Mouse (Mus musculus) embryonic facial prominence, embryonic 12.5 days (tissue): ENCODE data around the gene Lrrc23. TPM values are rescaled to one million over a fixed set of nuclear protein-coding genes. Genes with fewer than 3 reads are reported as not detected.
"Not testable (repeated sequence)": the region's sequence is repeated elsewhere in the genome, so short reads cannot be mapped to it uniquely, and the experiment has no call there.

Experiments used
- ATAC-seq: fragments of 200-750 bp; cut with Nextera tagmentation; 2 replicates; pipeline ENCODE4 v1.8.0; 2017; ENCODE audit not compliant: insufficient number of reproducible peaks, insufficient read depth, low FRiP score, low TSS enrichment
- H3K27ac ChIP-seq: fragments of 300-500 bp; sonication (generic); 2 replicates; pipeline ENCODE4 v1.5.1; 2016; ENCODE audit warnings: mild to moderate bottlenecking
- H3K27me3 ChIP-seq: fragments of 300-500 bp; sonication (generic); 2 replicates; pipeline ENCODE4 v1.6.1; 2016; ENCODE audit warnings: mild to moderate bottlenecking, moderate library complexity
- H3K36me3 ChIP-seq: fragments of 300-500 bp; sonication (generic); 2 replicates; pipeline ENCODE4 v1.6.1; 2016; ENCODE audit warnings: mild to moderate bottlenecking
- H3K4me1 ChIP-seq: fragments of 300-500 bp; sonication (generic); 2 replicates; pipeline ENCODE4 v1.6.1; 2016
- H3K4me2 ChIP-seq: fragments of 300-500 bp; sonication (generic); replicated peaks from 2 replicates; pipeline ENCODE4 v1.6.1; 2016; ENCODE audit warnings: mild to moderate bottlenecking, moderate library complexity
- H3K4me3 ChIP-seq: fragments of 300-500 bp; sonication (generic); 2 replicates; pipeline ENCODE4 v1.5.1; 2016; ENCODE audit warnings: mild to moderate bottlenecking
- H3K9ac ChIP-seq: fragments of 300-500 bp; sonication (generic); 2 replicates; pipeline ENCODE4 v1.6.1; 2016; ENCODE audit warnings: mild to moderate bottlenecking, moderate library complexity
- H3K9me3 ChIP-seq: fragments of 300-500 bp; sonication (generic); 2 replicates; pipeline ENCODE4 v1.6.1; 2016; ENCODE audit warnings: mild to moderate bottlenecking, moderate library complexity
- WGBS: fragments of 180-500 bp; shearing (Covaris S2); methylation state at CpG from one replicate; pipeline ENCODE4 v1.1.7; 2016; 5-methylcytosine and 5-hydroxymethylcytosine counted together
- polyA plus RNA-seq: library from polyadenylated mRNA; unstranded; fragments of >200 nt; fragmentation: Nextera tagmentation; extraction: Ambion mirVana; gene quantifications from 2 replicates; pipeline ENCODE4 v1.2.1, GENCODE M21; 2016

Gene Lrrc23
- polyA plus RNA-seq, 1 experiment from 2014 or later, result 0.59 TPM

- peak overlapping the region; percentile 89 for H3K27ac ChIP-seq
- peaks cover 20% of the 10 kb centered on the region for H3K4me1 ChIP-seq
- no peaks in the 10 kb centered on the region for H3K9me3 ChIP-seq
- peak overlapping the region; percentile 44 for H3K4me3 ChIP-seq
- peaks cover 13% of the 10 kb centered on the region for H3K36me3 ChIP-seq
- no peak overlapping the region for H3K9ac ChIP-seq
- WGBS, result 76% methylated on average over 7 of the region's 7 CpGs
- ATAC-seq, result no peak
- no peaks in the 10 kb centered on the region for H3K27me3 ChIP-seq
- H3K4me2 ChIP-seq, result peak overlapping the region; percentile 74
Observed at GRCm38 (mm10) chr6:124806446-124807140, 27.1 kb upstream of the Lrrc23 start.

DNA sequence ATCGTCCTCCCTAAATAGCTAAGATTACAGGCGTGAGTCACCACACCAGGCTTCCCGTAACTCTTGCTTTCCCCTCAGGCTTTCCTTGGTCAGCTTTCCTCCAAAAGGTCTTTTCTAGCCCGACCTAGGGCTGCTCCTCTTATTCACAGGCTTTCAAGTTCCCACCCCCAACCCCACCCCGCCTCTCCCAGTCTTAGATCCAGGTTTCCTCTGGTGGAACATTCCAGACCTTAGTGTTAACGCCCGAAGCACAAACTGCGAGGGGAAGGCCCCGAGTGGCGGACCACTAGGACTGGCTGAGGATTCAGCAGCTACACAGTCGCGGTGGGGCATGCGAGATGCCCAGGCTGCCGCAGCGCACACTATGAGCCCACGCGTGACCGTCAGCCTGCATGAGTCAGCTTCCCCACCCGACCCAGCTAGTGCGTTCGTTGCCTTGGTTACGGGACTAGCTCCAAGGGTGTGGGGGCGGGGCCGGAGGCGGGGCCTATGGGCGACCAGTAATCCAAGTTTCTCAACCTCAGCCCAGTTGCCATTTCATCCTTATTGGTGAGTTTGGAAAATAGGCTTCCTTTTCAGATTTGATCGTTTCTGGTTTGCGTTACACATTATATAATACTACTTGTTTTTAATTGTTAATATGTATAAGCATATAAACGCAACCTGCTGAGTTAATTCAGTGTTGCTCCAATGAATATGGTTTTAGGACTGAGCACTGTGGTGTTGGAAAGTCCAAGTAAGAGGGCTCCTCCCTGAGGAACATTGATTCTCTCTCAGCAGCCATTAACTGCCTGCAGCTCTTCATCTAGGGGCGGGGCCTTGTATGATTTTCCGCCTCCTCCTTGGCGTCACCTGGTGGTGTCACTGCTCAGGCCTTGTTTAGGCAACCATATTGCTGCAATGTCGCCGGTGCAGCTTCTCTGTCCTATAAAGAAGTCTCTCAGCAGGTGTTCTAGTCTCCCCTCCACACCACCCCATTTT is 26.1 kb upstream of the Lrrc23 start:
- Histone ChIP-seq H3K4me1 (peaks cover 20% of the 10 kb centered on the region), H3K4me2 (peak overlapping the region; percentile 74), H3K27ac (peak overlapping the region; percentile 89), H3K36me3 (peaks cover 6% of the 10 kb centered on the region), H3K4me3 (peak overlapping the region; percentile 44), H3K9me3 (no peaks in the 10 kb centered on the region), H3K9ac (peak overlapping the region; percentile 50), H3K27me3 (no peaks in the 10 kb centered on the region)
- ATAC-seq, result peak; percentile 67
- WGBS, result 1% methylated on average over 34 of the region's 34 CpGs

GRCm38 (mm10) chr6:124804341-124804740 is 24.8 kb upstream of the Lrrc23 start:
- ATAC-seq, result no peak
- no peak overlapping the region for H3K4me3 ChIP-seq
- peaks cover 9% of the 10 kb centered on the region; the same call in 1 of the 2 replicates for H3K4me1 ChIP-seq
- H3K9me3 ChIP-seq, result no peaks in the 10 kb centered on the region
- H3K9ac ChIP-seq, result no peak overlapping the region
- H3K4me2 ChIP-seq, result no peak overlapping the region
- 86% methylated on average over 3 of the region's 3 CpGs for WGBS
- no peaks in the 10 kb centered on the region for H3K36me3 ChIP-seq
- H3K27me3 ChIP-seq, result no peaks in the 10 kb centered on the region
- no peak overlapping the region for H3K27ac ChIP-seq

- not testable (repeated sequence) for H3K4me1 ChIP-seq, H3K4me3 ChIP-seq, H3K9me3 ChIP-seq, H3K36me3 ChIP-seq, ATAC-seq, H3K27me3 ChIP-seq, H3K27ac ChIP-seq, H3K9ac ChIP-seq, H3K4me2 ChIP-seq
- WGBS, result 92% methylated on average over 4 of the region's 4 CpGs
Observed at GRCm38 (mm10) chr6:124803691-124804090, 24.2 kb upstream of the Lrrc23 start.

GRCm38 (mm10) chr6:124803061-124803460 is 23.5 kb upstream of the Lrrc23 start:
- Histone ChIP-seq H3K9ac (no peak overlapping the region), H3K4me1 (peaks cover 9% of the 10 kb centered on the region; the same call in 1 of the 2 replicates), H3K9me3 (no peaks in the 10 kb centered on the region), H3K36me3 (no peaks in the 10 kb centered on the region), H3K4me2 (no peak overlapping the region), H3K27ac (no peak overlapping the region), H3K4me3 (no peak overlapping the region), H3K27me3 (no peaks in the 10 kb centered on the region)
- WGBS, result 78% methylated on average over 3 of the region's 3 CpGs
- no peak for ATAC-seq

GRCm38 (mm10) chr6:124802400-124802799 is 22.9 kb upstream of the Lrrc23 start:
- H3K36me3 ChIP-seq, H3K4me1 ChIP-seq, H3K27me3 ChIP-seq, H3K27ac ChIP-seq, ATAC-seq, H3K9ac ChIP-seq, H3K9me3 ChIP-seq: not testable (repeated sequence)
- H3K4me3 ChIP-seq, result peak overlapping the region; percentile 4; the same call in 1 of the 2 replicates
- peak overlapping the region; percentile 39 for H3K4me2 ChIP-seq
- WGBS, result 3% methylated on average over 7 of the region's 9 CpGs

- 76% methylated on average over 2 of the region's 2 CpGs for WGBS
- Histone ChIP-seq H3K4me1 (no peaks in the 10 kb centered on the region), H3K4me2 (no peak overlapping the region)
Observed at GRCm38 (mm10) chr6:124796200-124796599, 16.7 kb upstream of the Lrrc23 start.

DNA sequence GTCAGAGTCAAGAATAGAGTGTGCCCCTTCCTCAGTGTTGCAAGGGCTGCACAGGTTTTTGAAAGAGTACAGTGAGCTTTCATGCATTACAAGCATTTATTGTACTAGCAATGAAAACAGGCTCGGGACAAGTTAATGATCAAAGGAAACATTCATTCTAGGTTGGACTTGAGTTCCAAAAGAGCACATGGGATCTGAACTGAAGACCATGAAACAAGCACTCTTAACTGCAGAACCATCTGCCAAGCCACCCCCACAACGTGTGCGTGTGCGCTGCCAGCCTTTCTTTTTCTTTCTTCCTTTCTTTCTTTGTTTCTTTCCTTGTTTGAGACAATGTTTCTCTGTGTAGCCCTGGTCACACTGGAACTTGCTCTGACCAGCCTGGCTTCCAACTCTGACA is 16.3 kb upstream of the Lrrc23 start:
- 76% methylated on average over 4 of the region's 4 CpGs for WGBS
- no peak for ATAC-seq
- H3K27me3 ChIP-seq, result no peaks in the 10 kb centered on the region
- H3K27ac ChIP-seq, result no peak overlapping the region
- H3K4me2 ChIP-seq, result no peak overlapping the region
- H3K4me3 ChIP-seq, result no peak overlapping the region
- no peaks in the 10 kb centered on the region for H3K9me3 ChIP-seq
- no peak overlapping the region for H3K9ac ChIP-seq
- H3K36me3 ChIP-seq, result no peaks in the 10 kb centered on the region
- H3K4me1 ChIP-seq, result no peaks in the 10 kb centered on the region

More at GRCm38 (mm10) chr6:124796200-124796599, 16.7 kb upstream of the Lrrc23 start:
- Histone ChIP-seq H3K9me3 (no peaks in the 10 kb centered on the region), H3K9ac (no peak overlapping the region), H3K4me3 (no peak overlapping the region), H3K27me3 (no peaks in the 10 kb centered on the region), H3K36me3 (no peaks in the 10 kb centered on the region), H3K27ac (no peak overlapping the region)
- no peak for ATAC-seq

DNA sequence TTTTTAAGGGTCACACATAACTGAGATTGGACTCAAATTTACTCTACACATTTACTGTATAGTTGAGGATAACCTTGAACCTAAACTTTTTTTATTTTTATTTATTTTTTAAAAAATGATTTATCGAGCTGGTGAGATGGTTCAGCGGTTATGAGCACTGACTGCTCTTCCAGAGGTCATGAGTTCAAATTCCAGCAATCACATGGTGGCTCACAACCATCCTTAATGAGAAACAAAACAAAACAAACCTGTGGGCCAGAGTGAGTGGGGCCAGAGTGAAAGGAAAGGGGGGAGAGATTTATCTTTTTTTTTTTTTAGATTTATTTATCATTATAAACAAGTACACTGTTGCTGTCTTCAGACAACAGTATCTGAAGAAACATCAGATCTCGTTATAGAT is 12.4 kb upstream of the Lrrc23 start:
- 85% methylated on average over 3 of the region's 3 CpGs for WGBS
- Histone ChIP-seq H3K4me2 (no peak overlapping the region), H3K4me1 (0 out of 2 replicates have a peak, but pooled peaks cover 4% of the 10 kb centered on the region), H3K9me3 (no peaks in the 10 kb centered on the region), H3K9ac (no peak overlapping the region), H3K4me3 (no peak overlapping the region), H3K27me3 (no peaks in the 10 kb centered on the region), H3K27ac (no peak overlapping the region), H3K36me3 (no peaks in the 10 kb centered on the region)
- ATAC-seq, result no peak

GRCm38 (mm10) chr6:124790121-124790520 is 10.6 kb upstream of the Lrrc23 start:
- 0 out of 2 replicates have a peak, but pooled peaks cover 4% of the 10 kb centered on the region for H3K4me1 ChIP-seq
- peak overlapping the region; percentile 42; the same call in 1 of the 2 replicates for H3K27ac ChIP-seq
- H3K9ac ChIP-seq, result no peak overlapping the region
- no peak for ATAC-seq
- H3K4me3 ChIP-seq, result no peak overlapping the region
- H3K9me3 ChIP-seq, result no peaks in the 10 kb centered on the region
- H3K27me3 ChIP-seq, result no peaks in the 10 kb centered on the region
- H3K4me2 ChIP-seq, result no peak overlapping the region
- H3K36me3 ChIP-seq, result no peaks in the 10 kb centered on the region
- WGBS, result 39% methylated on average over 4 of the region's 4 CpGs

GRCm38 (mm10) chr6:124789519-124789918 is 10.0 kb upstream of the Lrrc23 start:
- H3K27ac ChIP-seq, result no peak overlapping the region
- no peak overlapping the region for H3K4me3 ChIP-seq
- no peaks in the 10 kb centered on the region for H3K9me3 ChIP-seq
- H3K4me1 ChIP-seq, result 0 out of 2 replicates have a peak, but pooled peaks cover 4% of the 10 kb centered on the region
- no peak overlapping the region for H3K9ac ChIP-seq
- WGBS, result 82% methylated on average over 4 of the region's 4 CpGs
- no peaks in the 10 kb centered on the region for H3K27me3 ChIP-seq
- no peak overlapping the region for H3K4me2 ChIP-seq
- ATAC-seq, result no peak
- H3K36me3 ChIP-seq, result no peaks in the 10 kb centered on the region
